Mouse (Mus musculus): ENCODE measurements around the gene Hemk1. TPM values are rescaled to one million over a fixed set of nuclear protein-coding genes. Genes with fewer than 3 reads are reported as not detected.

Gene Hemk1
- polyA plus RNA-seq, 1 experiment from 2014 or later, result 14.9 TPM

DNA sequence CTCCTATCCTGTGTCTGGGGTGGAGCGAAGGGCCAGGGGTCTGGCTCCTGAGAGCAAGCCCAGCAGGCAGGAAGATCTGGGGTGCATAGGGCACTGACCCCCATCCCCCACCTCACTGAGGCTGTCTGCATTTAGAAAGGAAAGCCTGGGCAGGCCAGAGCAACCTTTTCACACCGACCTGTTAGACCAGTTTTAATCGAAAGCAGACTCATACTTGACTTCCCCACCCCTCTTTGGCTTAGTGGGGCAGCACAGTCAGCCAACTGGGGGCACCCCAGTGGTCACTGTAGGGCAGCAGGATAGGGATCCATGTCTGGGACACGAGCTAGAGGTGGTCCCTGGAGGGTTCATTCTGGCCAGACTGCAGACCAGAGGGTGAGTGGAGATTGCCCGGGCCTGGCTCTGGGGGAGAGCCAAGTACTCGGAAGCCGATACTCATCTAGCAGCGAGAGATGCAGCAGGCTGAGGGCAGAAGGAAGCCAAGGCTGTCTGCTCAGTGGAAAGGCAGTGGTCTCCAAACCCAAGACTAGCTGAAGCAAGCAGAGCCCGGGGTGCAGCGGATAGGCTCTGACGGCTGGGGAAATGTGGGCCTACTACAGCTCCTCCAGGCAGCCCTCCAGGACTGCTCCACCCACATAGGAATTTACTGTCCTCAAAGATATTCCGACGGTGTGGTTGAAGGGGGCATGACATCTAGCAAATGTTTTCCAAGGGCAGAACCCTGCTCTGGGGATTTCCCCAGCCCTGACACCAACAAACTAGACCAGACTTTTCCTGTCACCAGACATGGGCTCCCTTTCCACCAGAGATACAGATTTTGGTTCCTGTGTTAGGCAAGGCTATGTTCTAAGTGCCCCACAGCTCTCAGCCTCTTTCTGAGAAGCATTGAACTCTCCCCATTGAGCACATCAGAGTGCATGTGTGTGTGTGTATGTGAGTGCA, 32.3 kb downstream of the Hemk1 start:
- ATAC-seq (ENCODE audit: low FRiP score, low read depth), result no peak
- Histone ChIP-seq H3K4me3 (no peak overlapping the region), H3K4me1 (no peaks in the 10 kb centered on the region), H3K9ac (replicated peaks) (no peak overlapping the region), H3K27ac (replicated peaks) (no peak overlapping the region), H3K27me3 (no peaks in the 10 kb centered on the region), H3K4me2 (replicated peaks) (no peak overlapping the region), H3K36me3 (peaks cover 8% of the 10 kb centered on the region), H3K9me3 (no peaks in the 10 kb centered on the region)
- WGBS, result 65% methylated on average over 13 of the region's 13 CpGs

- peaks cover 12% of the 10 kb centered on the region for H3K36me3 ChIP-seq
- no peak for ATAC-seq (ENCODE audit: low FRiP score, low read depth)
- H3K9ac ChIP-seq (replicated peaks), result no peak overlapping the region
- H3K27ac ChIP-seq (replicated peaks), result no peak overlapping the region
- H3K27me3 ChIP-seq, result no peaks in the 10 kb centered on the region
- 81% methylated on average over 4 of the region's 4 CpGs for WGBS
- no peak overlapping the region for H3K4me2 ChIP-seq (replicated peaks)
- no peaks in the 10 kb centered on the region for H3K4me1 ChIP-seq
- no peak overlapping the region for H3K4me3 ChIP-seq
- H3K9me3 ChIP-seq, result no peaks in the 10 kb centered on the region
Measured at GRCm38 (mm10) chr9:107305012-107305411, 33.1 kb downstream of the Hemk1 start.

DNA sequence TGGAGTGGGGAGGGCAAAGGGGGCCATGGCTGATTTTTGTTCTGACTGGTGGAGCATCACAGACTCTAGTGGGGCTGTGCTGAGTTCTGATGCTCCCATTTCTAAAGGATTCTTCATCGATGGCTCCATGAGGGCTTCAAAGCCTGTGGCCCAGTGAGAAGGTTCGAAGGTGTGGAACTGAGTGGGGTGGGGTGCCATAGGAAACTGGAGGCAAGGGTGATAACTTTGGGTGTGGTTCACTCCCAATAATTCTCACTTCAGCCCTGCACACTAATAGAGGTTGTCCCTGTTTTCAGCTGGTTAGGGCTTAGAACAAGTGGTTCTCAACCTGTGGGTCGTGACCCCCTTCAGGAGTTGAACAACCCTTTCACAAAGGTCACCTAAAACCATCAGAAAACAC, 33.8 kb downstream of the Hemk1 start:
- Histone ChIP-seq H3K36me3 (peaks cover 12% of the 10 kb centered on the region), H3K4me1 (no peaks in the 10 kb centered on the region), H3K27ac (replicated peaks) (no peak overlapping the region), H3K4me3 (no peak overlapping the region), H3K4me2 (replicated peaks) (no peak overlapping the region), H3K9me3 (no peaks in the 10 kb centered on the region), H3K9ac (replicated peaks) (no peak overlapping the region), H3K27me3 (no peaks in the 10 kb centered on the region)
- WGBS, result 97% methylated on average over 3 of the region's 3 CpGs
- ATAC-seq (ENCODE audit: low FRiP score, low read depth), result no peak

- Histone ChIP-seq H3K36me3 (peaks cover 12% of the 10 kb centered on the region), H3K4me1 (no peaks in the 10 kb centered on the region), H3K9me3 (no peaks in the 10 kb centered on the region), H3K4me2 (replicated peaks) (no peak overlapping the region), H3K27me3 (no peaks in the 10 kb centered on the region), H3K9ac (replicated peaks) (no peak overlapping the region), H3K27ac (replicated peaks) (no peak overlapping the region), H3K4me3 (no peak overlapping the region)
- ATAC-seq (ENCODE audit: low FRiP score, low read depth), result no peak
- WGBS, result 88% methylated on average over 5 of the region's 5 CpGs
Measured at GRCm38 (mm10) chr9:107303900-107304299, 34.2 kb downstream of the Hemk1 start.

DNA sequence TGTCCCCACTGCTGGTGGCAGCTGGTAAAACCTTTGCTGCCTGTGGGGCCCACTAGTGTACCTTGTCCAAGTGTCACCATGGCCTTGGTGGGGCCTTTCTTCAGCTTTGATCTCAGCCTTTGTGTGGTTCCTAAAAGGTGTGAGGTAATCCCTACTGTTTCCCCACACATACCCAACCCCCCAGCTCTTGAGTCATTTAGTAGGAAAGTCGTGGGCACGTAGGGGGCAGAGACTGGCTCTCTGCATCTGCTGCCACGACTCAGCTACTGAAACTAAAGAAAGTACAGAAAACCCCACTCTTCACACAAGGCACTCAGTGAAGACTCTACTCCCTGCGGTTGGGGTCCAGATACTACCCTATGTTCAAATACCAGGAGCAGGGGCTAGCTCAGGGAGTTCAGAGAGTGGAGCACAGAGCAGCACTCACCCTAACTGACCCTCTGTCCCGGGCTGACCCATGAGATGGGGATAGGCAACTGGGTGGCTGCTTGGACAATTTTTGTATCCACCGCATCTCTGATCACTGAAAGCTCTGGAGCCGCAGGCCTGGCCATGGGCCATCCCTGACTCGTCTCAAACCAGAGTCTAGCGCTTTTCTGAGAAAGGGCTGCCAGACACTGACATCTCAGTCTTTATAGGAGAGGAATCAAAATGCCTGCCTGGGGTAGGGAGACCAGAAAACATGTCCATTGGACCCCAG, 34.9 kb downstream of the Hemk1 start:
- no peak overlapping the region for H3K4me3 ChIP-seq
- H3K9ac ChIP-seq (replicated peaks), result no peak overlapping the region
- H3K27ac ChIP-seq (replicated peaks), result no peak overlapping the region
- no peaks in the 10 kb centered on the region for H3K27me3 ChIP-seq
- no peaks in the 10 kb centered on the region for H3K4me1 ChIP-seq
- no peaks in the 10 kb centered on the region for H3K9me3 ChIP-seq
- peaks cover 12% of the 10 kb centered on the region for H3K36me3 ChIP-seq
- no peak overlapping the region for H3K4me2 ChIP-seq (replicated peaks)
- WGBS, result 86% methylated on average over 9 of the region's 9 CpGs
- no peak for ATAC-seq (ENCODE audit: low FRiP score, low read depth)

- no peak overlapping the region for H3K9ac ChIP-seq (replicated peaks)
- peaks cover 12% of the 10 kb centered on the region for H3K36me3 ChIP-seq
- ATAC-seq (ENCODE audit: low FRiP score, low read depth), result no peak
- H3K27ac ChIP-seq (replicated peaks), result no peak overlapping the region
- H3K4me3 ChIP-seq, result no peak overlapping the region
- no peak overlapping the region for H3K4me2 ChIP-seq (replicated peaks)
- 0 out of 2 replicates have a peak, but pooled peaks cover 6% of the 10 kb centered on the region for H3K27me3 ChIP-seq
- no peaks in the 10 kb centered on the region for H3K9me3 ChIP-seq
- 88% methylated on average over 7 of the region's 7 CpGs for WGBS
- H3K4me1 ChIP-seq, result peaks cover 4% of the 10 kb centered on the region; the same call in 1 of the 2 replicates
Measured at GRCm38 (mm10) chr9:107302592-107302991, 35.6 kb downstream of the Hemk1 start.

DNA sequence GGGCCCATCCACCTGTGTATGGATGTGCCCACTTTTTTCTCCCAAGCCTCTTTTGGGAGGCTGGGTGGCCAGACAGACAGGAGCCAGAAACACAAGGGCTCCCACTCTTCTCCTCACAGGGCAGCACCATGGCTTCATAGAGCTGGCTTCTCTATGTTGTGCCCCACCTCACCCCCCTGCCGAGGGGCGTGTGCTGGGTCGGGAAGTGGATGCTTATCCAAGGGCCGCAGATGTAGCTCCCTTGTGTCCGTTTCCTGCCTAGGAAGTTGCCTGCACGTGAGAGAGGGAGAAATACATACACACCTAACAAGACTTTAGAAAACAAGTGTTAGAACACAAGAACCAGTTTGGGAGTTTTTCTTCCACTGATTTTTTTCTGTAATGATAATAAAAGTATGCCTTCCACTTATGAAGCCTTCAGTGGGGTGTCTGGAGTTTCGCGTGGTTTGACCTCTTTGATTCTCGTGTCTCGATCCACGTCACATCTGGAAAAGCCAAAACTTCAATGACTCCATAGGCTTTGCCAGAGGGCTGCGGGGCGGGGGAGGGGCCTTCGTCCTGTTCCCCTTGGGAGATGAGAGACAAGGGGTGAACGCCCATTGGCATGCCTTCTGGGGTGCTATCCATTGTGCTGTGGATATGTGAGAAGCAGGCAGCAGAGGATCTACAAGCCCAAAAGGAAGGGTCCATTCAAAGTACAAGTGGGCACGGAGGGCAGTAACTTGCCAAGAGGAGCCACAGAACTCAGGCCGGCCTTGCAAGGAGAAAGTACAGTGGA, 36.4 kb downstream of the Hemk1 start:
- Histone ChIP-seq H3K36me3 (peaks cover 12% of the 10 kb centered on the region), H3K9me3 (no peaks in the 10 kb centered on the region), H3K9ac (replicated peaks) (no peak overlapping the region), H3K4me3 (no peak overlapping the region), H3K27ac (replicated peaks) (no peak overlapping the region), H3K4me2 (replicated peaks) (no peak overlapping the region), H3K27me3 (0 out of 2 replicates have a peak, but pooled peaks cover 6% of the 10 kb centered on the region), H3K4me1 (peaks cover 11% of the 10 kb centered on the region; the same call in 1 of the 2 replicates)
- WGBS, result 85% methylated on average over 17 of the region's 17 CpGs
- no peak for ATAC-seq (ENCODE audit: low FRiP score, low read depth)

DNA sequence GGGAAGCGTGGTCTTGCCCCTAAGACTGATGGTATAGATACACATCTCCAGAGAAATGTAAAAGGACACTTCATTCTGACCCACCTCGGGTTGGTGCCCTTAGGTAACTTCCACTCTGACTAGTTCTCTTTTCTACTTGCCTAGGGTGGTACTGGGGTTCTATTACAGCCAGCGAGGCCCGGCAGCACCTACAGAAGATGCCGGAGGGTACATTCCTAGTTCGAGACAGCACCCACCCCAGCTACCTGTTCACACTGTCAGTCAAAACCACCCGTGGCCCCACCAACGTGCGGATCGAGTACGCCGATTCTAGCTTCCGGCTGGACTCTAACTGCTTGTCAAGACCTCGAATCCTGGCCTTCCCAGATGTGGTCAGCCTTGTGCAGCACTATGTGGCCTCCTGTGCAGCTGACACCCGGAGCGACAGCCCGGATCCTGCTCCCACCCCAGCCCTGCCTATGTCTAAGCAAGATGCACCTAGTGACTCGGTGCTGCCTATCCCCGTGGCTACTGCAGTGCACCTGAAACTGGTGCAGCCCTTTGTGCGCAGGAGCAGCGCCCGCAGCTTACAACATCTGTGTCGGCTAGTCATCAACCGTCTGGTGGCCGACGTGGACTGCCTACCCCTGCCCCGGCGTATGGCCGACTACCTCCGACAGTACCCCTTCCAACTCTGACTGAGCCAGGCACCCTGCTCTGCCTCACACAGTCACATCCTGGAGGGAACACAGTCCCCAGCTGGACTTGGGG, 37.8 kb downstream of the Hemk1 start:
- H3K27me3 ChIP-seq, result peaks cover 14% of the 10 kb centered on the region
- peaks cover 12% of the 10 kb centered on the region for H3K36me3 ChIP-seq
- peaks cover 15% of the 10 kb centered on the region; the same call in 1 of the 2 replicates for H3K4me1 ChIP-seq
- no peaks in the 10 kb centered on the region for H3K9me3 ChIP-seq
- no peak overlapping the region for H3K9ac ChIP-seq (replicated peaks)
- 93% methylated on average over 30 of the region's 30 CpGs for WGBS
- no peak for ATAC-seq (ENCODE audit: low FRiP score, low read depth)
- H3K4me3 ChIP-seq, result no peak overlapping the region
- no peak overlapping the region for H3K27ac ChIP-seq (replicated peaks)
- no peak overlapping the region for H3K4me2 ChIP-seq (replicated peaks)

GRCm38 (mm10) chr9:107299783-107300182, 38.4 kb downstream of the Hemk1 start:
- no peak overlapping the region for H3K27ac ChIP-seq (replicated peaks)
- WGBS, result 91% methylated on average over 7 of the region's 7 CpGs
- peaks cover 15% of the 10 kb centered on the region; the same call in 1 of the 2 replicates for H3K4me1 ChIP-seq
- H3K9ac ChIP-seq (replicated peaks), result no peak overlapping the region
- H3K4me2 ChIP-seq (replicated peaks), result no peak overlapping the region
- no peaks in the 10 kb centered on the region for H3K9me3 ChIP-seq
- no peak overlapping the region for H3K4me3 ChIP-seq
- no peak for ATAC-seq (ENCODE audit: low FRiP score, low read depth)
- peaks cover 12% of the 10 kb centered on the region for H3K36me3 ChIP-seq
- peaks cover 15% of the 10 kb centered on the region for H3K27me3 ChIP-seq

DNA sequence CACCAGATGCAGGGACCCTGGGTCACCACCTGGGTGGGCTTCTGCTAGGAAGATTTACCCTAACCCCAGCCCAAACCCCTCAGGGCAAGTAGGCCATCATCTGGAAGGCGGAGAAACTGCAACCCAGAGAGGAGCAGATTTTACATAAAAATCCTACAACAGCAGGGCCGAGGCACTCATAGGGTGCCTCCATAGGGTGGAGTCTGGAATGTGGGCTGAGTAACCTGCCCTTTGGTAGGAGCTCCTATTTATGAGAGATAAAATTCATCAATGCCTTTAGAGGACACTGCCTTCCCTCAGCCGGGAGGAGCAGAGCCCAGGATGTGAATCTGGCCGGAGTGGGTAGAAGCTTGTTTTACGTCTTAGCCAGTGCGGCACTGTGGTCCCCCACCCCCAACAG, 39.3 kb downstream of the Hemk1 start:
- H3K36me3 ChIP-seq, result peaks cover 12% of the 10 kb centered on the region
- no peaks in the 10 kb centered on the region for H3K9me3 ChIP-seq
- no peak overlapping the region for H3K27ac ChIP-seq (replicated peaks)
- peaks cover 17% of the 10 kb centered on the region for H3K27me3 ChIP-seq
- H3K4me2 ChIP-seq (replicated peaks), result no peak overlapping the region
- ATAC-seq (ENCODE audit: low FRiP score, low read depth), result no peak
- H3K9ac ChIP-seq (replicated peaks), result no peak overlapping the region
- WGBS, result 87% methylated on average over 6 of the region's 6 CpGs
- no peak overlapping the region for H3K4me3 ChIP-seq
- H3K4me1 ChIP-seq, result peaks cover 15% of the 10 kb centered on the region; the same call in 1 of the 2 replicates

- no peak overlapping the region for H3K27ac ChIP-seq (replicated peaks)
- H3K9me3 ChIP-seq, result no peaks in the 10 kb centered on the region
- H3K4me1 ChIP-seq, result peaks cover 15% of the 10 kb centered on the region; the same call in 1 of the 2 replicates
- H3K36me3 ChIP-seq, result peaks cover 12% of the 10 kb centered on the region
- no peak overlapping the region for H3K9ac ChIP-seq (replicated peaks)
- peaks cover 22% of the 10 kb centered on the region for H3K27me3 ChIP-seq
- no peak overlapping the region for H3K4me2 ChIP-seq (replicated peaks)
- H3K4me3 ChIP-seq, result no peak overlapping the region
- no peak for ATAC-seq (ENCODE audit: low FRiP score, low read depth)
- 87% methylated on average over 8 of the region's 8 CpGs for WGBS
Measured at GRCm38 (mm10) chr9:107298059-107298780, 39.9 kb downstream of the Hemk1 start.
